Mouse (Mus musculus) embryonic facial prominence, embryonic 15.5 days (tissue): ENCODE results near the gene Dlx3. TPM values are rescaled to one million over a fixed set of nuclear protein-coding genes. Genes with fewer than 3 reads are reported as not detected.

Experiments
- ATAC-seq: fragments of 200-750 bp; cut with Nextera tagmentation; 2 replicates; pipeline ENCODE4 v1.8.0; 2017; ENCODE audit warnings: low read depth, moderate TSS enrichment; ENCODE audit not compliant: insufficient number of reproducible peaks, low FRiP score, low TSS enrichment
- H3K27ac ChIP-seq: fragments of 300-500 bp; sonication (generic); replicated peaks from 2 replicates; pipeline ENCODE4 v1.5.1; 2015; ENCODE audit warnings: mild to moderate bottlenecking, inconsistent platforms
- H3K27me3 ChIP-seq: fragments of 300-500 bp; sonication (generic); 2 replicates; pipeline ENCODE4 v1.6.1; 2015; ENCODE audit warnings: inconsistent platforms
- H3K36me3 ChIP-seq: fragments of 300-500 bp; sonication (generic); 2 replicates; pipeline ENCODE4 v1.6.1; 2015; ENCODE audit warnings: mild to moderate bottlenecking, inconsistent platforms
- H3K4me1 ChIP-seq: fragments of 300-500 bp; sonication (generic); 2 replicates; pipeline ENCODE4 v1.6.1; 2015; ENCODE audit warnings: inconsistent platforms
- H3K4me2 ChIP-seq: fragments of 300-500 bp; sonication (generic); replicated peaks from 2 replicates; pipeline ENCODE4 v1.6.1; 2015; ENCODE audit warnings: mild to moderate bottlenecking, inconsistent platforms
- H3K4me3 ChIP-seq: fragments of 300-500 bp; sonication (generic); replicated peaks from 2 replicates; pipeline ENCODE4 v1.5.1; 2015; ENCODE audit warnings: mild to moderate bottlenecking, inconsistent platforms
- H3K9ac ChIP-seq: fragments of 300-500 bp; sonication (generic); 2 replicates; pipeline ENCODE4 v1.6.1; 2015; ENCODE audit warnings: inconsistent platforms
- H3K9me3 ChIP-seq: fragments of 300-500 bp; sonication (generic); replicated peaks from 2 replicates; pipeline ENCODE4 v1.6.1; 2016; ENCODE audit warnings: inconsistent platforms
- WGBS: fragments of 180-500 bp; shearing (Covaris S2); methylation state at CpG from one replicate; pipeline ENCODE4 v1.1.7; 2015; 5-methylcytosine and 5-hydroxymethylcytosine counted together
- polyA plus RNA-seq: library from polyadenylated mRNA; unstranded; fragments of >200 nt; fragmentation: Nextera tagmentation; extraction: Ambion mirVana; gene quantifications from 2 replicates; pipeline ENCODE4 v1.2.1, GENCODE M21; 2015

Gene Dlx3
- polyA plus RNA-seq, 1 experiment from 2014 or later, result 35.6 TPM

GRCm38 (mm10) chr11:95144946-95145483, 25.1 kb downstream of the Dlx3 start:
- H3K4me2 ChIP-seq, result peak overlapping the region; percentile 84
- H3K9me3 ChIP-seq, result no peaks in the 10 kb centered on the region
- peak overlapping the region; percentile 47 for H3K4me3 ChIP-seq
- H3K27me3 ChIP-seq, result peaks cover 98% of the 10 kb centered on the region
- no peaks in the 10 kb centered on the region for H3K36me3 ChIP-seq
- WGBS, result 1% methylated on average over 34 of the region's 34 CpGs
- peaks cover 41% of the 10 kb centered on the region for H3K4me1 ChIP-seq
- H3K27ac ChIP-seq, result 0 out of 2 replicates have a peak overlapping the region, but pooled peaks have one; percentile 25
- no peak for ATAC-seq
- H3K9ac ChIP-seq, result 0 out of 2 replicates have a peak overlapping the region, but pooled peaks have one; percentile 37

- peak; percentile 26; the same call in 1 of the 2 replicates for ATAC-seq
- peak within 1 kb of the TSS; percentile 25; the same call in 1 of the 2 replicates for H3K27ac ChIP-seq
- H3K4me3 ChIP-seq, result peak within 1 kb of the TSS; percentile 47
- H3K36me3 ChIP-seq, result no peaks in the 10 kb centered on the region
- 0 out of 2 replicates have a peak within 1 kb of the TSS, but pooled peaks have one; percentile 37 for H3K9ac ChIP-seq
- peaks cover 50% of the 10 kb centered on the region for H3K4me1 ChIP-seq
- no peaks in the 10 kb centered on the region for H3K9me3 ChIP-seq
- peak within 1 kb of the TSS; percentile 84 for H3K4me2 ChIP-seq
- H3K27me3 ChIP-seq, result peaks cover 98% of the 10 kb centered on the region
- under 1% methylated on average over 48 of the region's 48 CpGs for WGBS
Measured at GRCm38 (mm10) chr11:95145851-95146403, 26.0 kb downstream of the Dlx3 start, which contains the start of gene Dlx4. Gene Dlx4, minus strand, starts transcription at chr11:95146263.

- H3K4me2 ChIP-seq, result no peak overlapping the region
- peaks cover 91% of the 10 kb centered on the region for H3K27me3 ChIP-seq
- H3K36me3 ChIP-seq, result no peaks in the 10 kb centered on the region
- H3K4me1 ChIP-seq, result peaks cover 43% of the 10 kb centered on the region
- H3K4me3 ChIP-seq, result no peak overlapping the region
- H3K27ac ChIP-seq, result no peak overlapping the region
- ATAC-seq, result no peak
- 12% methylated on average over 9 of the region's 9 CpGs for WGBS
- H3K9me3 ChIP-seq, result no peaks in the 10 kb centered on the region
- H3K9ac ChIP-seq, result no peak overlapping the region
Measured at GRCm38 (mm10) chr11:95148754-95149153, 28.8 kb downstream of the Dlx3 start.

GRCm38 (mm10) chr11:95149462-95150268, 29.7 kb downstream of the Dlx3 start:
- Histone ChIP-seq H3K9ac (no peak overlapping the region), H3K27ac (no peak overlapping the region), H3K4me1 (peaks cover 39% of the 10 kb centered on the region), H3K4me2 (0 out of 2 replicates have a peak overlapping the region, but pooled peaks have one; percentile 32), H3K27me3 (peaks cover 82% of the 10 kb centered on the region), H3K4me3 (no peak overlapping the region), H3K9me3 (no peaks in the 10 kb centered on the region), H3K36me3 (no peaks in the 10 kb centered on the region)
- 10% methylated on average over 27 of the region's 27 CpGs for WGBS
- no peak for ATAC-seq

- no peak for ATAC-seq
- 10% methylated on average over 33 of the region's 33 CpGs for WGBS
- H3K9ac ChIP-seq, result no peak overlapping the region
Measured at GRCm38 (mm10) chr11:95150269-95151049, 30.5 kb downstream of the Dlx3 start.

GRCm38 (mm10) chr11:95153116-95153515, 33.2 kb downstream of the Dlx3 start:
- Histone ChIP-seq H3K4me2 (no peak overlapping the region), H3K27me3 (peaks cover 49% of the 10 kb centered on the region), H3K9me3 (no peaks in the 10 kb centered on the region)

More at GRCm38 (mm10) chr11:95150269-95151049, 30.5 kb downstream of the Dlx3 start:
- Histone ChIP-seq H3K27ac (no peak overlapping the region), H3K36me3 (no peaks in the 10 kb centered on the region), H3K4me3 (peak overlapping the region; percentile 9), H3K4me2 (peak overlapping the region; percentile 32; the same call in 1 of the 2 replicates), H3K27me3 (peaks cover 74% of the 10 kb centered on the region), H3K9me3 (no peaks in the 10 kb centered on the region), H3K4me1 (peaks cover 31% of the 10 kb centered on the region)

GRCm38 (mm10) chr11:95153681-95154080, 33.8 kb downstream of the Dlx3 start:
- WGBS, result 73% methylated on average over 5 of the region's 5 CpGs
- H3K36me3 ChIP-seq, result no peaks in the 10 kb centered on the region
- H3K9me3 ChIP-seq, result no peaks in the 10 kb centered on the region
- peaks cover 43% of the 10 kb centered on the region for H3K27me3 ChIP-seq
- H3K4me1 ChIP-seq, result peaks cover 19% of the 10 kb centered on the region
- ATAC-seq, result no peak
- no peak overlapping the region for H3K4me3 ChIP-seq
- no peak overlapping the region for H3K9ac ChIP-seq
- H3K4me2 ChIP-seq, result no peak overlapping the region
- no peak overlapping the region for H3K27ac ChIP-seq

More at GRCm38 (mm10) chr11:95153116-95153515, 33.2 kb downstream of the Dlx3 start:
- no peak overlapping the region for H3K9ac ChIP-seq
- peaks cover 21% of the 10 kb centered on the region for H3K4me1 ChIP-seq
- no peak for ATAC-seq
- no peak overlapping the region for H3K27ac ChIP-seq
- no peak overlapping the region for H3K4me3 ChIP-seq
- 27% methylated on average over 5 of the region's 5 CpGs for WGBS
- no peaks in the 10 kb centered on the region for H3K36me3 ChIP-seq

GRCm38 (mm10) chr11:95155511-95155910, 35.6 kb downstream of the Dlx3 start:
- H3K36me3 ChIP-seq, result no peaks in the 10 kb centered on the region
- H3K9ac ChIP-seq, result no peak overlapping the region
- peaks cover 7% of the 10 kb centered on the region for H3K4me1 ChIP-seq
- WGBS, result 77% methylated on average over 2 of the region's 2 CpGs
- no peak overlapping the region for H3K27ac ChIP-seq
- peaks cover 26% of the 10 kb centered on the region for H3K27me3 ChIP-seq
- no peaks in the 10 kb centered on the region for H3K9me3 ChIP-seq
- no peak overlapping the region for H3K4me2 ChIP-seq
- ATAC-seq, result no peak
- H3K4me3 ChIP-seq, result no peak overlapping the region

- no peak for ATAC-seq
- Histone ChIP-seq H3K9me3 (no peaks in the 10 kb centered on the region), H3K4me3 (no peak overlapping the region), H3K36me3 (no peaks in the 10 kb centered on the region), H3K9ac (no peak overlapping the region), H3K27ac (no peak overlapping the region), H3K4me1 (peaks cover 3% of the 10 kb centered on the region; the same call in 1 of the 2 replicates), H3K27me3 (peaks cover 7% of the 10 kb centered on the region; the same call in 1 of the 2 replicates), H3K4me2 (no peak overlapping the region)
- WGBS, result 53% methylated on average over 5 of the region's 5 CpGs
Measured at GRCm38 (mm10) chr11:95157356-95157755, 37.4 kb downstream of the Dlx3 start.

GRCm38 (mm10) chr11:95157872-95158271, 38.0 kb downstream of the Dlx3 start:
- Histone ChIP-seq H3K4me2 (no peak overlapping the region), H3K4me1 (peaks cover 3% of the 10 kb centered on the region; the same call in 1 of the 2 replicates), H3K27ac (no peak overlapping the region), H3K4me3 (no peak overlapping the region), H3K27me3 (peaks cover 2% of the 10 kb centered on the region; the same call in 1 of the 2 replicates), H3K36me3 (no peaks in the 10 kb centered on the region), H3K9me3 (no peaks in the 10 kb centered on the region), H3K9ac (no peak overlapping the region)
- no peak for ATAC-seq
- WGBS, result 71% methylated on average over 5 of the region's 5 CpGs
